Mouse (Mus musculus) bone marrow macrophage, adult 2 months (primary cell): ENCODE measurements around the gene Krt77.

Source experiments
- CTCF ChIP-seq: IDR thresholded peaks from 2 replicates; pipeline ENCODE4 v1.5.1; 2012; ENCODE audit warnings: low read depth, mild to moderate bottlenecking, low read length, moderate library complexity
- POLR2A ChIP-seq: IDR thresholded peaks from 2 replicates; pipeline ENCODE4 v1.6.1; 2012; ENCODE audit warnings: mild to moderate bottlenecking, low read depth, low read length, borderline replicate concordance

DNA sequence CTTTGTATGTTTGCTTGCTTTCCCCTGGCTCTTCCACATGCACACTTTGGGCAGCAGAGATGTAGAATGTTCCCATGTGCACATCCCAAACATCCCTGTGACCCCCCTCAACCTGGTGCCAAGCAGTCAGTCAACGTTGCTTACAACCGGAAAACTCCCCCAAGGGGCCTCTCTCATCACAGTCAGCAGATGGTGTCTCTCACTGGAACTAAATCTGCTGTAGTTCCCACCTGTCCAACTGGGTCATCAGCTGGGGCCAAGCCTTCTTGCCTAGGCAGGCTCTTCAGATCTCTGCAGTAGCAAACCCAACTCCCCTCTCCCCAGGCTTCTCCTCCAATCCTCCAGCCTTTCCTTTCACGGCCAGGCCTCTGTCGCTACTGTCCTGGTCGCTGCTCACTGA, 12.8 kb downstream of the Krt77 start:
- TF ChIP-seq CTCF (no peak), POLR2A (no peak)
